Mouse (Mus musculus) megakaryocyte, embryonic 14.5 days (primary cell): ENCODE results near the gene Spink8. TPM values are rescaled to one million over a fixed set of nuclear protein-coding genes. Genes with fewer than 3 reads are reported as not detected.
"Not testable (repeated sequence)": the region's sequence is repeated elsewhere in the genome, so short reads cannot be mapped to it uniquely, and the experiment has no call there.

ENCODE experiments used
- H3K27me3 ChIP-seq: replicated peaks from 2 replicates; pipeline ENCODE3; 2012; ENCODE audit warnings: inconsistent platforms
- H3K36me3 ChIP-seq: replicated peaks from 2 replicates; pipeline ENCODE3; 2012; ENCODE audit warnings: low read length, inconsistent platforms, mixed read lengths
- H3K4me1 ChIP-seq: 2 replicates; pipeline ENCODE4 v1.6.1; 2012; ENCODE audit warnings: inconsistent platforms
- H3K4me3 ChIP-seq: replicated peaks from 2 replicates; pipeline ENCODE3; 2012; ENCODE audit warnings: moderate library complexity, mild to moderate bottlenecking, inconsistent platforms
- H3K9me3 ChIP-seq: 2 replicates; pipeline ENCODE4 v1.6.1; 2012; ENCODE audit warnings: inconsistent platforms
- FLI1 ChIP-seq: IDR thresholded peaks from 2 replicates; pipeline ENCODE4 v1.6.1; 2012; ENCODE audit warnings: low read length, inconsistent platforms, mixed read lengths
- GATA1 ChIP-seq: IDR thresholded peaks from 3 replicates; pipeline ENCODE4 v1.6.1; 2012; ENCODE audit warnings: mixed read lengths, low read length, inconsistent platforms, borderline replicate concordance
- polyA plus RNA-seq: library from polyadenylated mRNA; stranded (reverse); fragments of >175 nt; gene quantifications from 2 replicates; pipeline ENCODE4 v1.2.3, GENCODE M21; 2012; ENCODE audit warnings: low replicate concordance; ENCODE audit not compliant: insufficient read depth

The Spink8 gene
- not detected in 2 replicates for polyA plus RNA-seq

DNA sequence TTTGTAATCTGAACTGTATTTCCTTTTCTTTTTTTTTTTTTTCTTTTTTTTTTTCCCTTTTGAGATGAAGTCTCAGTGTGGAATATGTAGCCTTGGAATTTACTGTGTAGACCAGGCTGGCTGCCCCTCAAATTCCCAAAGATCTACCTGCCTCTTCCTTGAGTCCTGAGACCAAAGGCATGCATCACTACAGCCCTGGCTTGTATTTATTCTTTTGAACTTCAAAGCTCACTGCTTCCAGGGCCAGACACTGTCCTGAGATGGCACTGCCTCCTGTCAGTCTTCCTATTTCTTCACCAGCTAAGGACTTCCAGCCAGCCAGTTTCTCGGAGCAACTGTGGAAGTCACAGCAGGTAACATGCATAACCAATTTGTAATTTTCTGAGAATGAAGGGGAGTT, at the start of gene Spink8:
TSS of gene Spink8 (plus strand) at position 301 of the 400 bp plus-strand sequence.
- no peak within 1 kb of the TSS for H3K4me3 ChIP-seq
- H3K4me1 ChIP-seq, result peaks cover 5% of the 10 kb centered on the region
- H3K9me3 ChIP-seq, result no peaks in the 10 kb centered on the region
- H3K36me3 ChIP-seq, result no peaks in the 10 kb centered on the region
- TF ChIP-seq FLI1 (no peak), GATA1 (no peak)
- peaks cover 10% of the 10 kb centered on the region for H3K27me3 ChIP-seq

DNA sequence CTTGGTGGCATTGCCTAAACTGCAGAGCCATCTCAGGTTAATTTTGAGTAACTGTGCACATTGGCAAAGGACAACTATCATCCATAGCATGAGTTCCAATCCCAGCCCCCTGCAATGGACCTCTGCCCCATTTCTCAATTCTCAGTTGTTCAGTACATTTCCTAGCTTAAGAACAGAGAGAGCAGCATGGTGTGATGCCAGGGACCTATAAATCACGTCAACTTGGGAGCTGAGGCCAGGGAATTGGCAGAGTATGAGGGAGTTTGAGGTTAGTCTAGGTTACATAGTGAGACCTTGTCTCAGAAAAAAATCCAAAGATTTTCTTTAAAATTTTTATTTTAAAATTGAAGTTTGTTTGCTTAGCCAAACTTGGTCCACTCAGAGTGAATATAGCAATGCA, 45.2 kb upstream of the Spink8 start:
- not testable (repeated sequence) for H3K27me3 ChIP-seq, H3K36me3 ChIP-seq, H3K4me1 ChIP-seq, H3K4me3 ChIP-seq
- peaks cover 14% of the 10 kb centered on the region for H3K9me3 ChIP-seq

DNA sequence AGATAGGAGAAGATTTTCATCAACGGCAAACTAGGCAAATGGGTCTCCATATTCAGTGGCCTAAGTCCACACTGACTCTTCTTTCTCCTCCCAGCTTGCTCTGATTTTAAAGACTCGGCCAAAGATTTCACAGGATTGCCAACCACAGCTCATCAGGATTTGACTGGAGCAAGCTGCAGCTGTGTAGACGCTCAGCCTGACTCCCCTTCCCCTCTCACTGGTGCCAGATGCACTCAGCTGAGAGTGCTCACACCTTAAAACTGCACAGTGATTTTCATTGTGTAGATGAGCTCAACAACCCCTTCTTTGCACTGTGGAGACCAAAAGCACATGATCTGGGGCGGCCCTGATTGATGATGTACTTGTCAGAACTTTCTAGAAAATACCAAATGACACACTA, 21.5 kb upstream of the Spink8 start, which contains the start of gene Fbxw27:
TSS of gene Fbxw27 (minus strand) at position 101 of the 400 bp plus-strand sequence.
- not testable (repeated sequence) for H3K4me3 ChIP-seq, H3K9me3 ChIP-seq, H3K36me3 ChIP-seq, H3K27me3 ChIP-seq, H3K4me1 ChIP-seq

DNA sequence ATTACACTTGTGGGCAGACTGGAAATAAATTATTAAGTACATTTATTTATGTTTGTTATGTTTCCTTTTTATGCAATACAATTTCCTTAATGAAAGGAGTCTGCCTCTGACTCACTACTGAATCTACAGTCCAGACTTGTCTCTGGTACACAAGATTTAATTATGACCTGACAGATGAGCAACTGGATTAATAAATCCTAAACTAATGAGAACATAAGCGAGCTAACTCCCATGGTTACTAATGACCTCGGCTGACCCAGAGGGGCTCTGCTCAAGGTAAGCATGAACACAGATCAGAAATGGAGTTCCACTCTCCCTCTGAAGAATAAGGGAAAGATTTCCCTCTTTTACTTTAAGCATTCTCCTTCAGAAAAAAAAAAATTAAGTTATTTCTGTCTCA, 16.9 kb upstream of the Spink8 start:
- TF ChIP-seq FLI1, result no peak
- TF ChIP-seq GATA1, result no peak
- H3K36me3 ChIP-seq, result no peaks in the 10 kb centered on the region
- H3K9me3 ChIP-seq, result 0 out of 2 replicates have a peak, but pooled peaks cover 5% of the 10 kb centered on the region
- no peak overlapping the region for H3K4me3 ChIP-seq
- H3K4me1 ChIP-seq, result no peaks in the 10 kb centered on the region
- no peaks in the 10 kb centered on the region for H3K27me3 ChIP-seq

DNA sequence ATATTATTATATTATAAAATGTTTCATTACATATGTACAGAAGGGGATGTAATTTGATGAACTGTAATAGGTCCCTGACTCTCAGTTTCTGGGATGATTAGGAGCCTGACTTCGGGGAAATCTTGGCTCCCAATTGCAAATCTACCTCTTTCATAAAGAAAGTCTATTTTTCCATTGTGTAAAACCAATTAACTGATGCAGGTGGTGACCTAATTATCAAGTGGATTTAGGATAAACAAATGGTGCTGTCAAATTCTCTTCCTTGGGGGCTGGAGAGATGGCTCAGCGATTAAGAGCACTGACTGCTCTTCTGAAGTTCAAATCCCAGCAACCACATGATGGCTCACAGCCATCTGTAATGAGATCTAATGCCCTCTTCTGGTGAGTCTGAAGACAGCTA, 16.3 kb upstream of the Spink8 start:
- TF ChIP-seq GATA1, result no peak
- no peak for TF ChIP-seq FLI1
- Histone ChIP-seq H3K36me3 (no peaks in the 10 kb centered on the region), H3K9me3 (0 out of 2 replicates have a peak, but pooled peaks cover 5% of the 10 kb centered on the region), H3K4me3 (no peak overlapping the region), H3K27me3 (no peaks in the 10 kb centered on the region), H3K4me1 (no peaks in the 10 kb centered on the region)

DNA sequence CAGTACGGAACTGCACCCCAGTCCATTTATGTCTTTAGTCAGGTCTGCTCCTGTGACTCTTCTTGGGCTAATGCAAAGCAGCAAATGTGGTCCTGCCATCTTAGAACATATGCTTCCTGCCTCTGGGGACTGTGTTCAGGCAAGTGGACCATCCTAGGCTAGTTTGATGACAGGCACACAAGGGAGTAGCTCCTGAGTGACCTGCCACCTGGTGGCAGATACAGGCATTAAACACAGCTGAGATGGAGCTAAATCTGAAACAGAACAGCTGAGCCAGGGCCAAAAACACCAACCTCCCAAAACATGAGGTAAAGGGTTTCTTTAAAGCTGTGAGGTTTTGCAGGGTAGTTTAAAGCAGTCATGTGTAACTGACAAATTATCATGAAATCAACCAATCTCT, 14.0 kb upstream of the Spink8 start:
- TF ChIP-seq FLI1 (no peak), GATA1 (no peak)
- Histone ChIP-seq H3K4me3 (no peak overlapping the region), H3K4me1 (no peaks in the 10 kb centered on the region), H3K27me3 (no peaks in the 10 kb centered on the region), H3K36me3 (no peaks in the 10 kb centered on the region), H3K9me3 (0 out of 2 replicates have a peak, but pooled peaks cover 5% of the 10 kb centered on the region)

DNA sequence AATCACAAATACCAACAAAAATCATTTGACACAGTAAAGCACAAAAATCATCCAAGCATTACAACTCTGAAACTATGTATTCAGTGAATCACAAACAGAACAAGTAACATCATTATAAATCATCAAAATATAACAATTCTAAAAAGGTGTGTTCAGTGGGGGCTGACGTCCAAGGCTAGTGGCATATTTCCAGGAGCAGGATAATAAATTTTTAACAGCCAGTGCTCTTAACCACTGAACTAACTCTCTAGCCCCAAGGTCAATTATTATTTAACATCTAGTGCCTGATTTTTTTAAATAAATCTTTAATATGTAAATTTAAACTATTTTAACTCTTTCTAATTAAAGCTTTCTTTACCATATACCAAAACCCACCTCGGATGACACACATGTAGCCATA, 6.5 kb upstream of the Spink8 start:
- not testable (repeated sequence) for H3K4me1 ChIP-seq, H3K27me3 ChIP-seq, H3K36me3 ChIP-seq, H3K4me3 ChIP-seq
- peaks cover 10% of the 10 kb centered on the region for H3K9me3 ChIP-seq

DNA sequence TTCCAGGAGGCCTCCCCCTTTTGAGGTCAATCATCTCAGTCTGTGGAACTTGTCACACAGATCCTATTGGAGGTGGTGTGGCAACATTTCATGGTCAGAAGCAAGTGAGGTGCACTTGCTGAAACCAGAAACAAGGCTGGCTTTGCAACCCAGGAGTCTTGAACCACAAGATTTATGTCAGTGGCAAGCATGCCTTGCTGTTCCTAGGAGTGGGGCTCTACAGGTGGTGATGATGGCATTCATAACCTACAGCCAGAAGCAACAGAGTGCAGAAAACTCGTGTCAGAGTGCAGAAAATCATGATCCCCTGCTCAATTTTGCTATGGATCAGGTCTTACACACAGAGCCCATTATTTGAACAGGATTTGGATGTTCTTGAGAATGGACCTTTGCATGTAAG, 5.8 kb upstream of the Spink8 start:
- Histone ChIP-seq H3K9me3 (peaks cover 10% of the 10 kb centered on the region), H3K4me3 (no peak overlapping the region), H3K36me3 (no peaks in the 10 kb centered on the region), H3K27me3 (peaks cover 3% of the 10 kb centered on the region), H3K4me1 (no peaks in the 10 kb centered on the region)
- TF ChIP-seq GATA1 (no peak), FLI1 (no peak)

DNA sequence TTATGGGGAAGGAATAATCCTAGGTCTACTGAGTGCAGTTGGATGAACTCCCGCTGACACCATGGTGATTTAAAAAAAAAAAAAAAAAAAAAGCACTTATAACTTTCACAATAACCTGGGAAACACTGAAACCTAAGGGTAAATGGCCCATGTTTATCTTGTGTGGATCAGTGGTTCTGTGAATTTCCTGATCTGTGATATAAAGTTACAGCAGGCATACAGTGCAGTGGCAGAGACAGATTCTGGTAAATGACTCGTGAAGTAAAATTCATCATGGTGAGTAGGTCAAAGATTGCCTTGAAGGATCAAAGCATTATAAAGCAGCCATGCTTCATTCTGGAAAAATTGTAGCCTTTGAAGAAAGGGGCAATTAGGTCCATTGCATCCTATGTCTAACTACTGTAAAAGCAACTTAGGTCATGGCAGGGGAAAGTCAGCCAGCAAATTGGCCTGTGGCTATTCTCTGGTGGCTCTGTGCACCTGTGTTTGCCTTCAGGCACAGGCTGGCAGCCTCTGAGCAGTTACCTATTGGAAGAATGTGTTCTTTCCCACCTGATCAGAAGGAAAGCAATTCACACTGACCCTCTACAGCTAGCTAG, 5.3 kb upstream of the Spink8 start:
- no peak overlapping the region for H3K4me3 ChIP-seq

DNA sequence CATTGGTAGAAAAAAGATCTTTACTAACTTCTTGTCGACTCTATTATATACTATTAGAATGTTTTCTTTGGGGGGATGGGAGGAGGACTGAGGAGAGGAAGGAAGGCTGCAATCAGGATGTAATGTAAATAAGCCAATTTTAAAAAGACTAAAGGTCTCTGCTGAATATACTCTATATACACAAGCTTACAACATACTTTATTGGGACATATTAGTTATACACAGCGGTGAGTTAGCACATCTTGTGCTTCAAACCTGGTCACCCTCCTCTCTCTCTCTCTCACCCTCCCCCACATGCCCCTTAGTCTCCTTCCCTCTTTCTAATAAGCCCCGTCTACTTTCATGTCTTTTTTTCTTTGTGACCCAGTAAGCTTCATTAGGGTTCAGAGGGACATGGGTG, 4.2 kb upstream of the Spink8 start:
- Histone ChIP-seq H3K4me3 (no peak overlapping the region), H3K9me3 (peaks cover 10% of the 10 kb centered on the region), H3K4me1 (no peaks in the 10 kb centered on the region), H3K36me3 (no peaks in the 10 kb centered on the region), H3K27me3 (peaks cover 3% of the 10 kb centered on the region)
- TF ChIP-seq FLI1 (no peak), GATA1 (no peak)

More for the DNA sequence above, 5.3 kb upstream of the Spink8 start:
- Histone ChIP-seq H3K36me3 (no peaks in the 10 kb centered on the region), H3K4me1 (no peaks in the 10 kb centered on the region), H3K9me3 (peaks cover 10% of the 10 kb centered on the region), H3K27me3 (peaks cover 3% of the 10 kb centered on the region)
- TF ChIP-seq GATA1, result no peak
- no peak for TF ChIP-seq FLI1

DNA sequence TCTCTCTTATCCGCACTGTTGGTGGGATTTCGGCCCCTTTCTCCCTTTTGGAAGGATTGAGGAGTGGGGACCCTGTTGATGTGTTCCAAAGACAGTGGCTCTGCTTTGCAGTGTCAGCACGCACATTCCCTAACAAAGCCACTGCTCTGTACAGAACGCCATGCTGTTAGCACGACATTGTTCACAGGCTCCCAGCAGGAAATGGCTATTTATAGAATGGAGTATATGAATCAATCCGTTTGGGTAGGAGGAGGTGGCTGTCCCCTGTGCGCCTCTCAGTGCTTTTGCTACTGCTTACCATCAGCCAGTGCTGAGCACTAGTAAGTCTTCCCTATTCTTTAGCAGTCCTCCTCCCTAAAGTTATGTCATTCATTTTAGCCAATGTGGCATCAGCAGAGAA, 1.3 kb downstream of the Spink8 start:
- no peak overlapping the region for H3K4me3 ChIP-seq
- TF ChIP-seq GATA1 (no peak), FLI1 (no peak)
- peaks cover 10% of the 10 kb centered on the region for H3K27me3 ChIP-seq
- peaks cover 5% of the 10 kb centered on the region for H3K4me1 ChIP-seq
- no peaks in the 10 kb centered on the region for H3K9me3 ChIP-seq
- H3K36me3 ChIP-seq, result no peaks in the 10 kb centered on the region
